Mouse (Mus musculus) T-helper 1 cell (primary cell): ENCODE measurements around the gene Sprr2a2.
"Not testable (repeated sequence)": the region's sequence is repeated elsewhere in the genome, so short reads cannot be mapped to it uniquely, and the experiment has no call there.

Source experiments
- in situ Hi-C: fragments of 300-600 bp; cut with MboI, MseI; formaldehyde crosslinking; loops from one replicate; pipeline ENCODE4 v1.15.1; 2025; ENCODE audit warnings: high pct_unique_total_duplicates

Sprr2a2 gene

GRCm38 (mm10) chr3:92215569-92215968 lies at the start of gene Sprr2a2, which contains the start of gene Sprr2a1:
Sprr2a2 (plus strand) TSS chr3:92215920.
Sprr2a1 (plus strand) TSS chr3:92215799.
- in situ Hi-C loops: not testable (repeated sequence)

GRCm38 (mm10) chr3:92169847-92170246 lies 45.9 kb upstream of the Sprr2a2 start:
- in situ Hi-C loops: no loop called here

GRCm38 (mm10) chr3:92176880-92177279 lies 38.8 kb upstream of the Sprr2a2 start:
- in situ Hi-C loops: no loop called here

GRCm38 (mm10) chr3:92195512-92196200 lies 20.1 kb upstream of the Sprr2a2 start:
- in situ Hi-C loops: no loop called here

- in situ Hi-C loops: loop anchor here (5.0 kb wide), 1 partner anchor 71 kb away; no protein-coding TSS in a partner anchor
Measured at GRCm38 (mm10) chr3:92211133-92211925, 4.4 kb upstream of the Sprr2a2 start.

- in situ Hi-C loops: loop anchor here (5.0 kb wide), 1 partner anchor 70 kb away; no protein-coding TSS in a partner anchor
Measured at GRCm38 (mm10) chr3:92212059-92212458, 3.7 kb upstream of the Sprr2a2 start.

- in situ Hi-C loops: loop anchor here (5.0 kb wide), 1 partner anchor 69 kb away; no protein-coding TSS in a partner anchor
Measured at GRCm38 (mm10) chr3:92213651-92214050, 2.1 kb upstream of the Sprr2a2 start.

GRCm38 (mm10) chr3:92219031-92219430 lies 3.3 kb downstream of the Sprr2a2 start:
- in situ Hi-C loops: not testable (repeated sequence)

GRCm38 (mm10) chr3:92223708-92224107 lies 8.0 kb downstream of the Sprr2a2 start:
- in situ Hi-C loops: not testable (repeated sequence)

GRCm38 (mm10) chr3:92227410-92227809 lies 11.7 kb downstream of the Sprr2a2 start:
- in situ Hi-C loops: not testable (repeated sequence)

GRCm38 (mm10) chr3:92236463-92237189 lies 20.9 kb downstream of the Sprr2a2 start:
- in situ Hi-C loops: loop anchor here (10.0 kb wide), 1 partner anchor 58 kb away; no protein-coding TSS in a partner anchor

- in situ Hi-C loops: loop anchor here (10.0 kb wide), 1 partner anchor 56 kb away; no protein-coding TSS in a partner anchor
Measured at GRCm38 (mm10) chr3:92238736-92239135, 23.0 kb downstream of the Sprr2a2 start.

GRCm38 (mm10) chr3:92239197-92239596 lies 23.5 kb downstream of the Sprr2a2 start:
- in situ Hi-C loops: loop anchor here (10.0 kb wide), 1 partner anchor 56 kb away; no protein-coding TSS in a partner anchor

GRCm38 (mm10) chr3:92244833-92245232 lies 29.1 kb downstream of the Sprr2a2 start:
- in situ Hi-C loops: not testable (repeated sequence)

- in situ Hi-C loops: not testable (repeated sequence)
Measured at GRCm38 (mm10) chr3:92246245-92246644, 30.5 kb downstream of the Sprr2a2 start.

- in situ Hi-C loops: not testable (repeated sequence)
Measured at GRCm38 (mm10) chr3:92248494-92248893, 32.8 kb downstream of the Sprr2a2 start.

GRCm38 (mm10) chr3:92250450-92250849 lies 34.7 kb downstream of the Sprr2a2 start:
- in situ Hi-C loops: not testable (repeated sequence)

GRCm38 (mm10) chr3:92253860-92254259 lies 38.1 kb downstream of the Sprr2a2 start:
- in situ Hi-C loops: not testable (repeated sequence)

- in situ Hi-C loops: not testable (repeated sequence)
Measured at GRCm38 (mm10) chr3:92258526-92258925, 42.8 kb downstream of the Sprr2a2 start.

GRCm38 (mm10) chr3:92263462-92263861 lies 47.7 kb downstream of the Sprr2a2 start:
- in situ Hi-C loops: loop anchor here (10.0 kb wide), 1 partner anchor 59 kb away; no protein-coding TSS in a partner anchor

GRCm38 (mm10) chr3:92271414-92271985 lies 55.8 kb downstream of the Sprr2a2 start:
- in situ Hi-C loops: not testable (repeated sequence)
